Mouse (Mus musculus) G1E (cell line): Measurements from ENCODE around the gene Rab37.

Experiments
- CTCF ChIP-seq: IDR thresholded peaks from 2 replicates; pipeline ENCODE4 v1.5.1; 2012; ENCODE audit warnings: low read depth, low read length, inconsistent platforms, mixed read lengths
- POLR2AphosphoS5 ChIP-seq: IDR thresholded peaks from 2 replicates; pipeline ENCODE4 v1.6.1; 2012; ENCODE audit warnings: low read depth, low read length, inconsistent platforms; ENCODE audit not compliant: insufficient replicate concordance

GRCm38 (mm10) chr11:115133800-115134199 is 42.6 kb downstream of the Rab37 start, which contains the start of gene Cd300lf:
- TF ChIP-seq CTCF = no peak
- TF ChIP-seq POLR2AphosphoS5 = no peak
